Mouse (Mus musculus) cerebellum, adult 2 months (tissue): ENCODE measurements around the gene Acot3.

Experiments
- CTCF ChIP-seq: fragments of 200-500 bp; IDR thresholded peaks from 2 replicates; pipeline ENCODE4 v1.5.1; 2011; ENCODE audit warnings: low read depth, mild to moderate bottlenecking, control low read depth, low read length, moderate library complexity, borderline replicate concordance; ENCODE audit not compliant: insufficient read depth
- POLR2A ChIP-seq: fragments of 200-500 bp; IDR thresholded peaks from 2 replicates; pipeline ENCODE4 v1.6.1; 2011; ENCODE audit warnings: low read length, control low read depth, borderline replicate concordance; ENCODE audit not compliant: insufficient read depth

- TF ChIP-seq POLR2A, result no peak
- no peak for TF ChIP-seq CTCF
Measured at GRCm38 (mm10) chr12:84053173-84053572, 1.2 kb downstream of the Acot3 start.
